Mouse (Mus musculus) liver, embryonic 14.5 days (tissue): Measurements from ENCODE around the gene St6galnac3. TPM values are rescaled to one million over a fixed set of nuclear protein-coding genes. Genes with fewer than 3 reads are reported as not detected.

ENCODE experiments used
- ATAC-seq: fragments of 200-750 bp; cut with Nextera tagmentation; 2 replicates; pipeline ENCODE4 v1.8.0; 2017; ENCODE audit warnings: moderate number of reproducible peaks, mild to moderate bottlenecking, moderate library complexity; ENCODE audit not compliant: insufficient read depth
- DNase-seq, 3 experiments: peaks; one replicate each; pipeline ENCODE4 v3.0.0-alpha.2; 2012 to 2013; ENCODE audit warnings: low read depth in 3 of 3, low spot score in 3 of 3
- H3K27ac ChIP-seq: fragments of 300-500 bp; sonication (generic); 2 replicates; pipeline ENCODE4 v1.5.1; 2014; ENCODE audit warnings: moderate library complexity, mild to moderate bottlenecking, control low read depth, inconsistent platforms
- H3K27me3 ChIP-seq: fragments of 300-500 bp; sonication (generic); 2 replicates; pipeline ENCODE4 v1.6.1; 2014; ENCODE audit warnings: mild to moderate bottlenecking, low read length, moderate library complexity; ENCODE audit not compliant: control insufficient read depth, insufficient read depth
- H3K36me3 ChIP-seq: fragments of 300-500 bp; sonication (generic); replicated peaks from 2 replicates; pipeline ENCODE4 v1.6.1; 2014; ENCODE audit warnings: low read depth; ENCODE audit not compliant: control insufficient read depth, insufficient read depth
- H3K4me1 ChIP-seq, 2 experiments: fragments of 200-500 bp in 1 of 2; fragments of 300-500 bp in 1 of 2; sonication (generic) in 1 of 2; replicated peaks; 2 replicates each; pipeline ENCODE4 v1.6.1; 2012 to 2014; ENCODE audit warnings: antibody characterized with exemption in 1 of 2, inconsistent platforms in 1 of 2, low read length in 1 of 2; ENCODE audit not compliant: control insufficient read depth in 2 of 2, insufficient read depth in 2 of 2
- H3K4me2 ChIP-seq: fragments of 300-500 bp; sonication (generic); 2 replicates; pipeline ENCODE4 v1.6.1; 2014; ENCODE audit warnings: low read depth, mild to moderate bottlenecking, control low read depth, moderate library complexity
- H3K4me3 ChIP-seq, 2 experiments: fragments of 200-500 bp in 1 of 2; fragments of 300-500 bp in 1 of 2; sonication (generic) in 1 of 2; 2 replicates each; pipeline ENCODE4 v1.5.1; 2012 to 2014; ENCODE audit warnings: low read depth in 2 of 2, low read length in 2 of 2, mild to moderate bottlenecking in 2 of 2, control low read depth in 1 of 2, inconsistent platforms in 1 of 2, moderate library complexity in 1 of 2; ENCODE audit not compliant: insufficient read depth in 1 of 2
- H3K9ac ChIP-seq: fragments of 300-500 bp; sonication (generic); replicated peaks from 2 replicates; pipeline ENCODE4 v1.6.1; 2014; ENCODE audit warnings: mild to moderate bottlenecking, control low read depth, moderate library complexity
- H3K9me3 ChIP-seq: fragments of 300-500 bp; sonication (generic); 2 replicates; pipeline ENCODE4 v1.6.1; 2016; ENCODE audit warnings: low read length, mixed read lengths; ENCODE audit not compliant: control insufficient read depth
- CTCF ChIP-seq: IDR thresholded peaks from 2 replicates; pipeline ENCODE4 v1.5.1; 2016; ENCODE audit warnings: antibody characterized with exemption, low read depth, control low read depth
- EP300 ChIP-seq: IDR thresholded peaks from 2 replicates; pipeline ENCODE4 v1.6.1; 2016; ENCODE audit warnings: antibody characterized with exemption, low read depth
- WGBS: fragments of 180-500 bp; shearing (Covaris S2); extraction: QIAGEN DNeasy Blood & Tissue Kit; methylation state at CpG from one replicate; pipeline ENCODE4 v1.1.7; 2014; ENCODE audit not compliant: insufficient replicate concordance; 5-methylcytosine and 5-hydroxymethylcytosine counted together
- polyA plus RNA-seq, 2 experiments: library from polyadenylated mRNA; depleted of rRNA in 1 of 2; stranded (reverse) in 1 of 2; unstranded in 1 of 2; fragments of >200 nt; fragmentation: Nextera tagmentation in 1 of 2; extraction: Ambion mirVana in 1 of 2; gene quantifications; 2 replicates each; pipeline versions ENCODE4 v1.2.1 to v1.2.3; 2012 to 2014

Gene St6galnac3
- polyA plus RNA-seq, 2 experiments = 2.9 to 5.7 TPM

- TF ChIP-seq CTCF (no peak), EP300 (0 out of 2 replicates have a peak, but pooled peaks have one; percentile 34)
- Histone ChIP-seq H3K27me3 (no peaks in the 10 kb centered on the region), H3K4me2 (no peak overlapping the region), H3K4me3 (no peak overlapping the region), H3K9ac (no peak overlapping the region), H3K36me3 (no peaks in the 10 kb centered on the region), H3K4me1 (peaks cover 0 to 8% of the 10 kb centered on the region in 2 experiments; a peak in 3 of 4 replicates), H3K9me3 (no peaks in the 10 kb centered on the region), H3K27ac (no peak overlapping the region)
- DNase-seq (peak in 1 of 3 experiments; percentile 10), ATAC-seq (peak; percentile 76)
- 39% methylated on average over 6 of the region's 6 CpGs for WGBS
These were observed 244.0 kb downstream of the St6galnac3 start for GRCm38 (mm10) chr3:153481012-153481411.

GRCm38 (mm10) chr3:153480636-153481006, 244.4 kb downstream of the St6galnac3 start:
- H3K36me3 ChIP-seq = no peaks in the 10 kb centered on the region
- H3K4me3 ChIP-seq = no peak overlapping the region
- H3K4me1 ChIP-seq = peaks cover 0 to 8% of the 10 kb centered on the region in 2 experiments; a peak in 3 of 4 replicates
- DNase-seq (no peak), ATAC-seq (peak; percentile 31; the same call in 1 of the 2 replicates)
- no peak overlapping the region for H3K4me2 ChIP-seq
- no peaks in the 10 kb centered on the region for H3K9me3 ChIP-seq
- H3K9ac ChIP-seq = no peak overlapping the region
- TF ChIP-seq EP300 (no peak), CTCF (no peak)
- no peaks in the 10 kb centered on the region for H3K27me3 ChIP-seq
- H3K27ac ChIP-seq = no peak overlapping the region
- WGBS = 45% methylated on average over 5 of the region's 5 CpGs

- Histone ChIP-seq H3K27ac (no peak overlapping the region), H3K27me3 (no peaks in the 10 kb centered on the region), H3K9ac (no peak overlapping the region), H3K4me1 (peaks cover 0 to 8% of the 10 kb centered on the region in 2 experiments; a peak in 3 of 4 replicates), H3K36me3 (no peaks in the 10 kb centered on the region), H3K9me3 (no peaks in the 10 kb centered on the region), H3K4me3 (no peak overlapping the region), H3K4me2 (no peak overlapping the region)
- TF ChIP-seq EP300 = no peak
- no peak for TF ChIP-seq CTCF
- DNase-seq = no peak
- WGBS = 36% methylated on average over 3 of the region's 3 CpGs
- no peak for ATAC-seq
These were observed 244.9 kb downstream of the St6galnac3 start for GRCm38 (mm10) chr3:153480005-153480635.

GRCm38 (mm10) chr3:153475919-153476318, 249.1 kb downstream of the St6galnac3 start:
- peaks cover 0 to 3% of the 10 kb centered on the region in 2 experiments; a peak in 2 of 4 replicates for H3K4me1 ChIP-seq
- no peak overlapping the region for H3K9ac ChIP-seq
- no peaks in the 10 kb centered on the region for H3K9me3 ChIP-seq
- ATAC-seq (no peak), DNase-seq (no peak)
- H3K27ac ChIP-seq = no peak overlapping the region
- TF ChIP-seq EP300 = no peak
- no peak for TF ChIP-seq CTCF
- H3K36me3 ChIP-seq = no peaks in the 10 kb centered on the region
- H3K4me2 ChIP-seq = no peak overlapping the region
- H3K4me3 ChIP-seq = no peak overlapping the region
- no peaks in the 10 kb centered on the region for H3K27me3 ChIP-seq
- WGBS = 80% methylated on average over 9 of the region's 9 CpGs

- Histone ChIP-seq H3K4me1 (no peaks in the 10 kb centered on the region; a peak in 1 of 4 replicates), H3K36me3 (no peaks in the 10 kb centered on the region), H3K27me3 (no peaks in the 10 kb centered on the region), H3K27ac (no peak overlapping the region), H3K4me2 (no peak overlapping the region), H3K9me3 (no peaks in the 10 kb centered on the region), H3K4me3 (no peak overlapping the region), H3K9ac (no peak overlapping the region)
- no peak for TF ChIP-seq CTCF
- no peak for TF ChIP-seq EP300
- 88% methylated on average over 20 of the region's 20 CpGs for WGBS
- ATAC-seq (no peak), DNase-seq (no peak)
These were observed 249.5 kb downstream of the St6galnac3 start for GRCm38 (mm10) chr3:153475461-153475860.
